Mouse (Mus musculus): ENCODE data around the gene Jaml. TPM values are rescaled to one million over a fixed set of nuclear protein-coding genes. Genes with fewer than 3 reads are reported as not detected.

The Jaml gene
- polyA plus RNA-seq, 1 experiment from 2014 or later, result 0.16 TPM

DNA sequence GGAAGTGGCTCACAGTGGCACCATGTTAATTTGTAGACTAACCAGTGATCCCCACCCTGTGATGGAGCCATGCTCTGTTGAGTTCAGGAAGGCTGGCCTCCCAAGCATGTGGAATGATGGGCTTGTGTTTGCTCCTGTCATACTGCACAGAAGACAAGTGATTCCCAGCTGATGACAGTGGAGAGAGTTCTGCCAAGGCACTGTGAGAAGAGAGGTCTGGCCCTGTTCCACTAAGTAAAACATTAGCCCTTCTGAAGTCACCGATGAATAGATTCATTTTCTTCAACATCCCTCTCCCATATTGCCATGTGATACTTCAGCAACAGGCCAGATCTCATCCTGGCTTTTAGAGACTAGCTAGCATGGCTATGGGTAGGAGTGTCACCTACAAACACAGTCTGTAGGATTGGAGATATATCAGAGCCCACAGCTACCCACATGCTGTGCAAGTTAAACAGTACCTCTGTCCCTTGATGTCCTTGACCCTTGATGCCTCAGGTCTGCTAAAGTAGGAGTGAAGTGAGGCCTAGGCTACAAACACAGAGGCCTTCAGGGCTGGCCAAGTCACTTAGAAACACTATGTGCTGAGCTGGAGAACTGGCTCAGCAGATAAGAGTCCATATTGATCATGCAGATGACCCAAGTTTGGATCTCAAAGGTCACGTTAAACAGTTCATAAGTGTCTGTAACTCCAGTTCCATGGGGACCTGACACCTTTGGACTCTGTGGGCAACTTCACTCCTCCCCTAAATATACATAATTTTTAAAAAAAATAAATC lies 26.8 kb downstream of the Jaml start:
- H3K4me3 ChIP-seq (replicated peaks), result no peak overlapping the region
- H3K4me1 ChIP-seq (replicated peaks), result no peaks in the 10 kb centered on the region
- no peak overlapping the region for H3K27ac ChIP-seq
- no peak overlapping the region for H3K9ac ChIP-seq
- ATAC-seq (ENCODE audit: low read depth) (no peak), DNase-seq (no peak)
- H3K4me2 ChIP-seq, result no peak overlapping the region
- H3K27me3 ChIP-seq, result no peaks in the 10 kb centered on the region
- no peaks in the 10 kb centered on the region for H3K36me3 ChIP-seq
- H3K9me3 ChIP-seq (replicated peaks), result no peaks in the 10 kb centered on the region
- 57% methylated on average over 2 of the region's 2 CpGs for WGBS (ENCODE audit: insufficient replicate concordance)

DNA sequence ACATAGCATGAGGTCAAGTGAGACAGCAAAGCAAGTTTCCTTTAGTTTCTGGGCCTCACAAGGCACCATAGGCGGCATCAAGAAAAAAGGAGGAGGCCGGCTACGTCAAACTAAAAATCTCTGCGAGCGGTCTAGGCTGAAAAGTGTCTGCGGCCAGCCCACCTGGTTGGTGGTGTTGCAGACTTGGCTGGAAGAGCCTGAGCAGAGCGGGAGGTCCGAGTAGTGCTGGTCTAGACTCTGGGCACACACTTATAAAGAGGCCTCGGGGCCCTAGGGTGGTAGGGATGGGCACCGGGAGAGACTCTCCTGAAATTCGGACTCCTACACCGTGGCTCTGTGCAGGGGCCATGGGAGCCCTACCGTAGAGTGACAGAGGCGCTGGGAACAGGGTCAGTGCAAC lies 36.7 kb downstream of the Jaml start:
- H3K4me3 ChIP-seq (replicated peaks), result no peak overlapping the region
- WGBS (ENCODE audit: insufficient replicate concordance), result 5% methylated on average over 14 of the region's 14 CpGs
- H3K36me3 ChIP-seq, result no peaks in the 10 kb centered on the region
- DNase-seq (no peak), ATAC-seq (ENCODE audit: low read depth) (no peak)
- H3K27me3 ChIP-seq, result peaks cover 48% of the 10 kb centered on the region
- H3K4me2 ChIP-seq, result peak overlapping the region; percentile 28; the same call in 1 of the 2 replicates
- no peaks in the 10 kb centered on the region for H3K9me3 ChIP-seq (replicated peaks)
- H3K27ac ChIP-seq, result no peak overlapping the region
- no peaks in the 10 kb centered on the region for H3K4me1 ChIP-seq (replicated peaks)
- no peak overlapping the region for H3K9ac ChIP-seq

DNA sequence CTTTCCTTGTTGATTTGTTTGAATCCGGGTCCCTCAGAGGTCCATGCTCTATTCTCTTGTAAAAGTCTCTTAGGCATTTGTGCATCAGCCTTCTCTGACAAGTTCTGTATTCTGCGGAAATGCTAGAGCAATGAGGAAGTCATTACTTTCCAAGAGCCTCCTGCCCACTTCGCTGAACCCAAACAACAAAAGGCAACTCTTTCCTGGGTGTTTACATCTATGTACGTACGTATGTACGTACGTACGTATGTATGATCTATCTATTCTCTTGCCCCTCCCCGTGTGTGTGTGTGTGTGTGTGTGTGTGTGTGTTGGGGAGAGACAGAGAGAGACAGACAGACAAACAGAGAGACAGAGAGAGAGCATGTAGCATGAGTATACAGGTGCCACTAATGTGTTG lies 37.8 kb downstream of the Jaml start:
- Histone ChIP-seq H3K9me3 (replicated peaks) (no peaks in the 10 kb centered on the region), H3K4me3 (replicated peaks) (no peak overlapping the region), H3K4me1 (replicated peaks) (no peaks in the 10 kb centered on the region), H3K36me3 (no peaks in the 10 kb centered on the region), H3K27me3 (peaks cover 45% of the 10 kb centered on the region), H3K27ac (no peak overlapping the region), H3K9ac (no peak overlapping the region), H3K4me2 (no peak overlapping the region)
- DNase-seq (no peak), ATAC-seq (ENCODE audit: low read depth) (no peak)
- 30% methylated on average over 9 of the region's 9 CpGs for WGBS (ENCODE audit: insufficient replicate concordance)

DNA sequence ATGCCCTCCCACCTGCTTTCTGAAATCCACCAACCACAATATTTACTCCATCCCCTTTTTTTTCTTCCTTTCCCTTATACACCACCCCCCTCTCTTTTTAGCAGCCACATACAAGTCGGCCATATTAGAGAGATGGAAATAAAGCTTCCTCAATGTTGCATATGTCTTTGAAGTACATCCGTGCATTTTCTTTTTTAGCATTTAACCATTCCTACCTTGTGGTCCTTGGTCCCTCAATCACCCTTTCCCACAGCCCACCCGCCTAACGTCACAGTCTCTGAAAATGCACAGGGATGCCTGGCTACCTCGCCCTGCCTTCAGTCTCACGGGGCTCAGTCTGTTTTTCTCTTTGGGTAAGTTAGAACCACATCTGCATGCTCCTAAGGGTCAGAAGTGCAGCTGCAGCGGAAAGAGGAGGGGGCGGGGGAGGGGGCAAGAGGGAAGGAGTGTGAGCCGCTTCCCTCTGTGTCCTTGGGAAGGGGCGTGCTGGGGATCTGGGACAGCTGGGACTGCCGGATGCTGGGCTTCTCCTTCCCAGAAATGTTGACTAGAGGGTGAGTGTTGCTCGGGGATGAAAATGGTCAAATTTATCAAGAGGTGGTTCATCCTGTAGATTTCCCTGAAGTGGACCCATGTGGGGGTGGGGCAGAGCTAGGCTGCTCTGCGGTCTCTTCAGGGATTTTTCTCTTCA lies 38.9 kb downstream of the Jaml start, which contains the start of gene Scn2b:
Gene Scn2b (plus strand): TSS at position 42 of the 691 bp plus-strand sequence.
- Histone ChIP-seq H3K27me3 (peaks cover 45% of the 10 kb centered on the region), H3K4me1 (replicated peaks) (peaks cover 5% of the 10 kb centered on the region; the same call in 1 of the 2 replicates), H3K4me3 (replicated peaks) (peak within 1 kb of the TSS; percentile 45), H3K9me3 (replicated peaks) (no peaks in the 10 kb centered on the region), H3K4me2 (peak within 1 kb of the TSS; percentile 44), H3K27ac (no peak within 1 kb of the TSS), H3K9ac (no peak within 1 kb of the TSS), H3K36me3 (no peaks in the 10 kb centered on the region)
- ATAC-seq (ENCODE audit: low read depth), result no peak
- no peak for DNase-seq
- WGBS (ENCODE audit: insufficient replicate concordance), result 4% methylated on average over 13 of the region's 13 CpGs

DNA sequence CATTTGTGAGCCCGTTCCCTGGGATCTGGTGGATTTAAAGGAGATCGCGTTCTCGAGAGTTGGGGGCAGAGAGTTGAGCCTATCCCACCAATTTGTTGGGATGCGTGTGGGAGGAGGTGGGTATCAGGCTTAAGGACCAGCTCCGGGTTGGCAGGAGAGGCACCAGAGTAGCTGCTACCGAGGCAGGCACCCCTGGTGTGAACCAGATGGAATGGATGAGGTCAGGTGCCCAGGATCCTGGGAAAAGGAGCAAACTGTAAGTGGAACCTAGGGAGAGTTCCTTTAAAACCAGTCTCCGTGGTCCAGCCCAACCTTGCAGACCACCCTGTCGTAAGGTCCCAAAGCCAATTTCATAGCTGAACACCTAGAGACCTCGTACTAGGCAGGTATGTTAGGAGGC lies 39.6 kb downstream of the Jaml start:
- 0 out of 2 replicates have a peak overlapping the region, but pooled peaks have one; percentile 12 for H3K4me3 ChIP-seq (replicated peaks)
- 25% methylated on average over 10 of the region's 10 CpGs for WGBS (ENCODE audit: insufficient replicate concordance)
- no peak for ATAC-seq (ENCODE audit: low read depth)
- no peak overlapping the region for H3K27ac ChIP-seq
- H3K27me3 ChIP-seq, result peaks cover 45% of the 10 kb centered on the region
- H3K4me2 ChIP-seq, result peak overlapping the region; percentile 17; the same call in 1 of the 2 replicates
- peaks cover 5% of the 10 kb centered on the region; the same call in 1 of the 2 replicates for H3K4me1 ChIP-seq (replicated peaks)
- no peak overlapping the region for H3K9ac ChIP-seq
- no peaks in the 10 kb centered on the region for H3K9me3 ChIP-seq (replicated peaks)
- H3K36me3 ChIP-seq, result no peaks in the 10 kb centered on the region
- DNase-seq, result no peak

DNA sequence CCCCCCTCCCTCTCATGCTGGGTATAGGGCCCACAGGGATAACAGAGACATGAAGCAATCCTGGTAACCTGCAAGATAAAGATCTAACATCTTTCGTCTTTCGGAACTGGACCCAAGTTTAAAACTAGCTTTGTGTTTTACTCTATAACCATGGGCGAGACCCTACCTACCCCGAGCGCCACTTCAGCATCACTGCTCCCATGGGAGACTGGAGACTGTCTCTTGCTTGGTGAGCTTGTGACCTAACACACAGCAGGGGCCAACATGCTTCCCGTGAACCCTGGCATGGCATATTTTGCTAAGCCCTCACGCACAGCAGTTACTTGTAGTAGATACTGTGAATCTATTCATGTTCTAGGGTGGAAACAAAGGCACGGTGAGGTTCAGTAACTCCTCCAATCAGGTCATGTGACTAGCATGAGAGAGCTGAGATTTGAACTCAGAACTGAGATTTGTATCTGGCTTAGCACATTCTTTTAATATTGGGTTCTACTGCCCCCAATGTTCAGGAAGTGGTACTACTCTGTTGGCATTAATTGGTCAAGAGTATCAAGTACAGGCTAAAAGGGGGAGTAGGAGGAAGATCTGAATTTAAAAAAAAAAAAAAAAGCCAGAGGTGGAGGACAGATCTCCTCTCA lies 40.5 kb downstream of the Jaml start:
- no peak overlapping the region for H3K4me2 ChIP-seq
- no peaks in the 10 kb centered on the region for H3K36me3 ChIP-seq
- peaks cover 5% of the 10 kb centered on the region; the same call in 1 of the 2 replicates for H3K4me1 ChIP-seq (replicated peaks)
- no peak overlapping the region for H3K4me3 ChIP-seq (replicated peaks)
- peaks cover 40% of the 10 kb centered on the region for H3K27me3 ChIP-seq
- no peak for ATAC-seq (ENCODE audit: low read depth)
- H3K9ac ChIP-seq, result no peak overlapping the region
- no peak overlapping the region for H3K27ac ChIP-seq
- no peak for DNase-seq
- no peaks in the 10 kb centered on the region for H3K9me3 ChIP-seq (replicated peaks)
- 70% methylated on average over 8 of the region's 8 CpGs for WGBS (ENCODE audit: insufficient replicate concordance)

DNA sequence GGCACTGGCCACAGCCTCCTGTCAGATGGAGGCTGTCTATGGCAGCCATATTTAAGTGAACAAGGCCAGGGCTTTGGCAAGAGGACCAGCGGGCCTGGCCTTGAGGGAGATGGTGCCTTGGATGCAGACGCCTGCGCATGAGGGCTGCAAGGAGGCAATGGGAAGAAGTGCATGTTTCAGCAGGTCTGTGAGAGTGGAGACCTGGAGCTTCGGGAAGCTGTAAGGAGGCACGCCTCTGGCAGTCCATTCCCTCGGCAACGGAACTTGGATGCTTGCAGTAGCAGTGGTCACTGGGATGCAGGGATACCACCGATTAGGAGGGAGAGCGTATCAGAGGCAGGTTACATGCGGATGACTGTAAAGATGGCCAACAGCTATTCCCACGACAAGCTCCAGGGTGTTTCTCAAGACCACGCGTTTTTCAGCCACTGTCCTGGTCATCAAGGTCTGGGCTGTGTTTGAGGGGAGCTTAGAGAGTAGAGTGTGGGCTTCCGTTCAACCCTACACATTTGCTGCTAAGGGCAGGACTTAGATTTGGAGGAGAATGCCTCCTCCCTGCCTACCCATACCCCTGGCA lies 41.1 kb downstream of the Jaml start:
- DNase-seq (no peak), ATAC-seq (ENCODE audit: low read depth) (no peak)
- Histone ChIP-seq H3K9me3 (replicated peaks) (no peaks in the 10 kb centered on the region), H3K9ac (no peak overlapping the region), H3K4me2 (no peak overlapping the region), H3K4me3 (replicated peaks) (no peak overlapping the region), H3K27me3 (peaks cover 34% of the 10 kb centered on the region), H3K27ac (no peak overlapping the region), H3K36me3 (no peaks in the 10 kb centered on the region), H3K4me1 (replicated peaks) (peaks cover 5% of the 10 kb centered on the region; the same call in 1 of the 2 replicates)
- WGBS (ENCODE audit: insufficient replicate concordance), result 74% methylated on average over 14 of the region's 14 CpGs

DNA sequence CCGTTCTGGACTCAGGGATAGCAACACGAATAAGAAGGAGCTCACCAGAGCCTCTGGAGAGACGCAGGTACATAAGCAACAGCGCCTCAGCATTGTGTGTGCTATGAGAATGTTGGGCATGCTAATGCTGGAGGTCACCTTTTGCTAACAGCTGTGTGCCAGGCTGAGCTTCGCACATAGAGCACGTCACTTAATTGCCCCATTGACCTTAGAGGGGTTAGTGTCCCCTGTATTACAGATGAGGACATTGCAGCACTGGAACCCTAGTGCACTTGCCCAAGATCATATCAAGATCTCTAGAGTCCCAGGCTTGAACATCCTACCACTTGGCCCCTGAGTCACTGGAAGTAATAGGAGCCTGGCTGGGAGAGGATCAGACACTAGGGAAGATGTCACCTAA lies 41.6 kb downstream of the Jaml start:
- no peak overlapping the region for H3K9ac ChIP-seq
- no peak overlapping the region for H3K4me2 ChIP-seq
- peaks cover 5% of the 10 kb centered on the region; the same call in 1 of the 2 replicates for H3K4me1 ChIP-seq (replicated peaks)
- peaks cover 28% of the 10 kb centered on the region for H3K27me3 ChIP-seq
- no peak overlapping the region for H3K4me3 ChIP-seq (replicated peaks)
- DNase-seq (no peak), ATAC-seq (ENCODE audit: low read depth) (no peak)
- WGBS (ENCODE audit: insufficient replicate concordance), result 68% methylated on average over 6 of the region's 6 CpGs
- H3K27ac ChIP-seq, result no peak overlapping the region
- H3K36me3 ChIP-seq, result no peaks in the 10 kb centered on the region
- H3K9me3 ChIP-seq (replicated peaks), result no peaks in the 10 kb centered on the region

DNA sequence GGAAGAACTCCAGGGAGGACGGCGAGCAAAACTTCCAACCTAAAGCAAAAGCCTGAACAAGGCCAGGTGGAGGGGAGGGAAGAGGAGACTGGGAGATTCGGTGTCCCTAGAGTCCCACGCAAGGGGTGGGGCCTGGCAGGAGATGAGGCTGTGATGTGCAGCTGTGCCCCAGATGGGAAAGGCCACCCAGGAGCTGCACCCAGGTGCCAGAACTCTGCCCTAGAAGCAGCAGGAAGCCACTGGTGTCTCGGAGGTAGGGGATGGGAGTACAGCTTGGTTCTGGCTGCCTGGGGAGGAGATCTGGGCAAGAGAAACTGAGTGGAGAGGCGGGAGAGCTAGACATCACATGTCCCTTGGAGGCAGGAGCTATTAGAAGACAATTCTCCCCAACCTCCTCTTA lies 42.0 kb downstream of the Jaml start:
- no peak overlapping the region for H3K4me3 ChIP-seq (replicated peaks)
- no peaks in the 10 kb centered on the region for H3K9me3 ChIP-seq (replicated peaks)
- peaks cover 5% of the 10 kb centered on the region; the same call in 1 of the 2 replicates for H3K4me1 ChIP-seq (replicated peaks)
- H3K27me3 ChIP-seq, result peaks cover 24% of the 10 kb centered on the region
- ATAC-seq (ENCODE audit: low read depth) (no peak), DNase-seq (no peak)
- no peak overlapping the region for H3K27ac ChIP-seq
- no peak overlapping the region for H3K4me2 ChIP-seq
- WGBS (ENCODE audit: insufficient replicate concordance), result 47% methylated on average over 6 of the region's 6 CpGs
- no peak overlapping the region for H3K9ac ChIP-seq
- H3K36me3 ChIP-seq, result no peaks in the 10 kb centered on the region

DNA sequence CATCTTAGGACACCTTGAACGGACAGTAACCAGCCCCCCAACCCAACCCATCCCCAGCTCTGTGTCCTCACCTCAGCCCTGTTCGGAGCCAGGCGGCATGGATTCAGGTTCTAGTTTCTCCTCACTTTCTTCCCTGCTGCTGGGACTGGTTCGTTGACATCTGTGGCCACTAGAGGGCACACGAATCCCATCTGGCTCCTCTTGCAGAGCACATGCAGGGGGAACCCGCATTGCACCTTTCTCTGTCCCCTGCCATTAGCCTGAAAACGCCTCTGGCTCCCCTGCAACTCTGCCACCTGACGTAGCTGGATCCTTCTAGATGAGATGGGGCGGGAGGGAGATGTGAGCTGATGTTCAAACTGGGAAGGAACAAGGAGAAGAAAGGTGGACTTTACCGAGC lies 42.8 kb downstream of the Jaml start:
- ATAC-seq (ENCODE audit: low read depth), result no peak
- peak; percentile 10 for DNase-seq
- Histone ChIP-seq H3K9me3 (replicated peaks) (no peaks in the 10 kb centered on the region), H3K4me3 (replicated peaks) (no peak overlapping the region), H3K36me3 (no peaks in the 10 kb centered on the region), H3K9ac (no peak overlapping the region), H3K4me1 (replicated peaks) (peaks cover 5% of the 10 kb centered on the region; the same call in 1 of the 2 replicates), H3K27me3 (peaks cover 16% of the 10 kb centered on the region), H3K4me2 (peak overlapping the region; percentile 29; the same call in 1 of the 2 replicates), H3K27ac (no peak overlapping the region)
- 6% methylated on average over 10 of the region's 10 CpGs for WGBS (ENCODE audit: insufficient replicate concordance)

DNA sequence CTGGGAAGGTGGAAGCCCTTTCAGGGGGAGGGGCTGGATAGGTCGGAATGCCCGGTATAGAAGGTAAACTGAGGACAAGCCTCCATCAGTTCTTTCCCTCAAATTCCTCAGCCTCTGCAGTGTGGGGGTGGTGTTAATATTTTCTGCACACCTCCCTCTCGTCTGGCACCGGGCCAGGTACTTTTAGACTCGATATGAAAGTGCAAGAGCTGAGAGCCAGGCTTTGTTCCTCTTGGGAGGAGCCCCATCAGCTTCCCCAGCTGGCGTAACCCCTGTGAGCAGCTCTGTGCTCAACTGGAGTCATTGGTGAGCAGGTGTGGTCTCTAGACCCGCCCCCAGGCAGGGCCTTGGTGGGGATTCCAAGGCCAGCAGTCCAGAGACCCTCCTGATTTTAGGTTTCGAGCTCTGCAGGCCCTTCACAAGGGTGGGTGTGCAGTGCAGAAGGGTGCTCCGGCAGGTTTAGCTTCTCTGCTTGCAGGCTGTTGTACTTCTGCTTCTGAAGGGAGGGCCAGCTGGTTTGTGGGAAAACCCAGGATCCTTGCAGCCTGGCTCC lies 43.3 kb downstream of the Jaml start:
- Histone ChIP-seq H3K27me3 (peaks cover 11% of the 10 kb centered on the region), H3K4me1 (replicated peaks) (peaks cover 5% of the 10 kb centered on the region; the same call in 1 of the 2 replicates), H3K36me3 (no peaks in the 10 kb centered on the region), H3K4me2 (peak overlapping the region; percentile 29; the same call in 1 of the 2 replicates), H3K27ac (no peak overlapping the region), H3K4me3 (replicated peaks) (no peak overlapping the region), H3K9me3 (replicated peaks) (no peaks in the 10 kb centered on the region), H3K9ac (no peak overlapping the region)
- WGBS (ENCODE audit: insufficient replicate concordance), result 24% methylated on average over 9 of the region's 9 CpGs
- ATAC-seq (ENCODE audit: low read depth) (no peak), DNase-seq (no peak)

Data from liver, embryonic 13.5 days (tissue).